Mouse (Mus musculus) adrenal gland, adult 18-20 months (tissue): Measurements from ENCODE around the gene Mettl9. TPM values are rescaled to one million over a fixed set of nuclear protein-coding genes. Genes with fewer than 3 reads are reported as not detected.
"Not testable (repeated sequence)": the region's sequence is repeated elsewhere in the genome, so short reads cannot be mapped to it uniquely, and the experiment has no call there.

Experiments used
- DNase-seq, 2 experiments: peaks; one replicate each; pipeline ENCODE4 v3.0.0; 2021 to 2022; ENCODE audit warnings: low spot score in 2 of 2
- long read RNA-seq, 2 experiments: library from polyadenylated mRNA; stranded (forward); transcript quantifications; one replicate each; pipeline ENCODE4 v2.0.0; 2021
- total RNA-seq, 2 experiments: library from RNA; stranded (reverse); gene quantifications; 1 replicate in 1 of 2; 2 replicates in 1 of 2; pipeline ENCODE4 v1.2.3; 2021

The Mettl9 gene
- 100 to 1,000 TPM in 1 of 2 experiments, 10 to 100 TPM in 1; 93.2 to 111 TPM for total RNA-seq
- long read RNA-seq, experiment 1, transcript Mettl9-201 (5 exons, 1,823 nt) = major isoform, 43 of 60 reads
- long read RNA-seq, experiment 1, partial matches to known transcripts = 1 of 60 reads
- long read RNA-seq, experiment 1, other reads (novel, unspliced or antisense) = 16 of 60 reads
- long read RNA-seq, experiment 2, transcript Mettl9-201 (5 exons, 1,823 nt) = major isoform, 117 of 162 reads
- long read RNA-seq, experiment 2, partial matches to known transcripts = 3 of 162 reads
- long read RNA-seq, experiment 2, other reads (novel, unspliced or antisense) = 41 of 162 reads

DNA sequence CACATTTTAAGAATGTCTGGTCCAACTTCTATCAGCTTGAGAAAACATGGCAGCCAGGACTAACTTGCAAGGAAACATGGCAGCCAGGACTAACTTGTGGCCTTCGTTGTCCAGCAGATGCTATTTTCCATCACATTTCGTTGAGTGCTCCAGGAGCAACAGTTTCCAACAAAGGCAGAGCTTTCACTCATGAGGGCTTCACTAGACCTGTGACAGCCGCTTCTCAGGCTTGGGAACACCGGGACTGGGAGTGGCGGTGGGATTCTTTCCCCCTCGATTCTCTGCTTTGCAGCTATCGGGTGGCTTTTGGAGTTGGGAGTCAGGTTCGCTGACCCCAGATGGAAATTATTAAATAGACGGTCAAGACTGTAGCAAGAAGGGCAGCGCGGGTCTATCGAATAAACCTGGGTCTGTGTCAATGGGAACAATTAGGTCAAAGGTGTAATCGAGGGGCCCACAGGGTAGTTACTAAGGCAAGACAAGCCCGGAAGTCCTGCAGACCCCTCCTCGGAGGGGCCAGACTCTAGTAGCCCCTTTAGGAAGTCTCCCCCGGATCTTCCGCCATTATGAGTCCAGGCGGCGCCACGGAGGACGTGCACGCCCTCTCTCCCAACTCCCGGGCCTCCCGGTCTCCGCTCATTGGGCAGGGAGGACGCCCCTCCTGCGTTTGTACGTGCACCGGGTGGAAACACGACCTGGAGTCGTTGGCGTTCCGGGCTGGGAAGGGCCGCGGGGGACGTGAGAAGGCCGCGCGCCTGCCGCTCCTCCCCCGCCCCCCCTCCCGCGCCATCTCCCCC is at the start of gene Mettl9:
Mettl9 (plus strand) TSS at position 590 of the 797 bp plus-strand sequence.
- DNase-seq = peak; percentile 88 to 90

DNA sequence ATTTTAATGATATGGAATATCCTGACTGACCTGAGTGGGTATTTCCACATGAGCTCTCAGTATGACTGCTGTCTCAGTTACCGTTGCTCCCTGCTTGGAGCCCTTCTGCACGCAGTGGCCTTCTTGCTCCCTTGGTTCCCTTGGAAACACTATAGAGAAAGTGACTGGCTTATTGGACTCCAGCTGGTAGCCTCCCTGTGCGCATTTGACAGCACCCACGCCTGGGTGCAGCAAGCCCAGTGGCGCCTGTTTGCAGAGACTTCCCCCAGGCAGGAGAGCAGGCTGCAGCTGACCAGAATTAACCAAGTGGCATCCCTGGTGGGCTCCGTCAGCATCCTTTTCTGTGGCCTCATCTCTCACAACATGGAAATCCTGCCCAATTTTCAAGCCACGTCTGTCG is 43.1 kb upstream of the Mettl9 start:
- no peak for DNase-seq

DNA sequence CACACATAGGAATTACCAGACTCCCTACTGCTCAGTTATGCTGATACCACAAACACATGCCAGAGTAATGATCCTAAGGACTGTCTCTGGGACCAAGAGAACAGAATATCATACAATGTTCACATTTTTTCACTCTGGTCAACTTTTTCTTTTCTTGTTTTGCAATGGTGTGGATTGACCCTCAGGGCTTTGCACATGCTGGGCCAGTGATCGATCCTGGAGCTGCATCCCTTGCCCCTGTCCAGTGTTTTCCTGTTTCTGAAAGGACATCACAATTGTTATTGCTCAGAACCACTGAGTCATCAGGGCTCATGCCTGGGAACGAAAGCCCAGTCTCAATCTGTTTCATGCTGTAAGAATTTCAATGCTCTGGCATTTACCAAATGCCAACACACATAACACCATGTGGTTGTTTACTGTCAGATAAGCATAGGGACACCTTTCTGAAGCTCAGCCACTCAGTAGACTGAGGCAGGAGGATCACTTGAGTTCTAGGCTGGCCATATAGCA is 35.2 kb upstream of the Mettl9 start:
- DNase-seq = peak in 1 of 2 experiments; percentile 7

- no peak for DNase-seq
Measured at GRCm38 (mm10) chr7:121000065-121000822, 34.0 kb upstream of the Mettl9 start.

DNA sequence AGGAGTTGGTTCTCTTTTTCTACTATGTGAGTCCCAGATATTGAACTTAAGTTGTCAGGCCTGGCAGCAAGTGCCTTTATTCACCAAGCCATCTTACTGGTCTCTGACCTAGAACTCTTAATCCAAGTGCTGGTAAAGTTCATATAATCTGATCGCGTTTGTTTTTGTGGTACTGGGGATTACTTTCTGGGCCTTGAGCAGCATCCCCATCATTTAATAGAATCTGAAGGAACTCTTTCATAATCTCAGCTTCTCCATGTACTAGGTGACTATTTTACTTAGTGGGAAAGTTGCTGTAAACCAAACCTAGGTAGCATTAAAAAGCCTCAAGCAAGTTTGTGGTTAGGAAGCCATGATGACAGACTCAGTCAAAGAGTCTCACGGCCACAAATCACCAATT is 32.4 kb upstream of the Mettl9 start:
- no peak for DNase-seq

GRCm38 (mm10) chr7:121002407-121002928 is 31.8 kb upstream of the Mettl9 start:
- no peak for DNase-seq

GRCm38 (mm10) chr7:121003793-121004418 is 30.3 kb upstream of the Mettl9 start:
- no peak for DNase-seq

- DNase-seq = no peak
Measured at GRCm38 (mm10) chr7:121011794-121012689, 22.2 kb upstream of the Mettl9 start.

GRCm38 (mm10) chr7:121014486-121014885 is 19.8 kb upstream of the Mettl9 start:
- no peak for DNase-seq

GRCm38 (mm10) chr7:121018778-121019177 is 15.5 kb upstream of the Mettl9 start:
- no peak for DNase-seq

GRCm38 (mm10) chr7:121020277-121020676 is 14.0 kb upstream of the Mettl9 start:
- no peak for DNase-seq

DNA sequence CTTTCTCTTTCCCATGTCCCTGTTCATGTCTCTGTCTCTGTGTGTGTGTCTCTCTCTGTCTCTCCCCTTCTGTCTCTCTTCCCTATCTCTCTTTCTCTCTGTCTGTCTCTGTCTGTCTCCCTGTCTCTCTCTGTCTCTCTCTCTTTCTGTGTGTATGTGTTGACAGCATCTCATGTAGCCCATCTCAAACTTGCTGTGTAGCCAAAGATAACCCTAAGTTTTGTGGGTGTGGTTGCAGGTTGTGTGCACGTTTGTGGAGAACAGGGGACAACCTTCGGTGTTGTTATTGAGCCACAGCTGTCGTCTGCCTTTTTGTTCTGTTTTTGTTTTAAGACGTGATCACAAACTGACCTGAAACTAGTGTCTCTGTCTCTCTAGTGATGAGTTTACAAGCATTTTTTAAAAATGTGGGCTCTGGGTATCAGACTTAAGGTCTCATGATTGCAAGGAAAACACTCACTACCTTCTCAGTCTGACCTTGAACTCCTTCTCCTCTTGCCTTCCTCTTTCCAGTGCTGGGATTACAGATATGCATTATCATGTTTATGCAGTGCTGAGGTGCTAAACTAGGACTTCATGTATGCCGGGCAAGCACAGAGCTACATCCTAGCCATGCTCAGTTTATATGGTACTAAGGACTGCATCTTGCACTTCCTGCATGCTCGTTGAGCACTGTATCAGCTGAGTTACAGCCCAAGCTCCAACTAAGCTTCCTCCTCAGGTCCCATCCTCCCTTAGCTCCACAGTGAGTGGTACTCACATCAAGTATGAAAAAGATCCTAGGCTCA is 8.8 kb upstream of the Mettl9 start:
- no peak for DNase-seq

DNA sequence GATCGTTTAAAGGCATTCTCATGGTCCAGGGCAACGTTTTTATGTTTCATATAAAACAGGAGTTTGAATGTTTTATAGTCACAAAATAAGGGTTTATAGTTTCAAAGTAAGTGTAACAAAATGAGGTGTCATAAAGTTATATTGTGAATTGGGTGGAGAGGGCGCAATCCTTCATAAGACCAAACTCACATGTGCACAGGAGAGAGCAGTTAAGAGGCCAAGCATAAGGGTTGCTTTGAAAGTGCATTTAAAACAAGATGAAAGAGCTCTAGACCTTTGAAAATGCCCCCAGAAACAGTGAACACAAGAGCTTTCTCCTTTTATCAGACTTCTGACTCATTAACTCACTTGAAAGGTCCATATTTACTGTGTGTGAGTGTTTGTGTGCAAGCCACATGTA is 7.9 kb upstream of the Mettl9 start:
- no peak for DNase-seq

DNA sequence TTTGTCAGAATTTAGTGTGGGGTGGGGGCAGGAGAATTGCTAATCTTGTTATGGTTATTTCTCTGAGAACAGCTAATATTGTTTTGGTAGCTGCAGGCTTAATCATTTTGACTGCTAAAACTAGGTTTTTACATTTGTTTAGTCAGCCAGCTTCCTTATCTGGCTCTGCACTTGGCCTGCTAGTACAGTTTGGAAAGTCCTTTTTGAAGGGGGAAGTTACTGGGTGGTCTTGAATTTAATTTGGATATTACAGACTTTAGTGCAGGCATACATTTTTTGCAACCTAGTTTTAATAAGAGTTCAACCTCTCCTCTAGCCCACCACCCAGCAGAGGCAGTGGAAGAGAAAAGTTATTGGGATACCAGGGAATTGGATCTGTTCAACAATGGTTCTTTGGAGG is 4.3 kb upstream of the Mettl9 start:
- not testable (repeated sequence) for DNase-seq

GRCm38 (mm10) chr7:121034701-121035141 is 476 bp downstream of the Mettl9 start:
- peak; percentile 66 to 69 for DNase-seq

DNA sequence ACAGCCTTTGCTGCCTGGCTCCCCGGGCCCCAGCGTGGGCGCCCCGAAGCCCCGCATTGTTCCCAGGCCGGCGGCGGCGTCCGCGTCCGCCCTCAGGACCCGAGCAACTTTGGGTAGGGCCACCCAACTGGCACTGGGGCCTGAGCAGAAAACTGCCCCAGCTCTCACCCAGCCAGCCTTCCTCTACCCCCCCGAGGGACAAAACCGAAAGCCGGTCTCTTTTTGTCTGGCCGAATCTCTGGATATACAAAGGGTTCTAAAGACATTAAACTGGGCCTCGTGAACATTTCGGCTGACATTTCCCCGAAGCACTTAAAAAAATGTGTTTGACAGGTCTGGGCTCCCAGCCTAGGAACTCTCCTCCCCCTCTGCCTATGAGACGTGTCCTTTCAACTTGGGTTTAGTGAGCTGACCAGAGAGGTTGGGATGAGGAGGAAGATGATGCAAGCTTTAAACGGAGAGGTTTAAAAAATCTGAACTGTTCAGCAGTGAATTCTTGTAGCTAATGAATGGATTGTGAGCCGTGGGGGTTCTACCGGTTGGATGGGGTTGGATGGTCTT is 996 bp downstream of the Mettl9 start:
- peak in 1 of 2 experiments; percentile 56 for DNase-seq

DNA sequence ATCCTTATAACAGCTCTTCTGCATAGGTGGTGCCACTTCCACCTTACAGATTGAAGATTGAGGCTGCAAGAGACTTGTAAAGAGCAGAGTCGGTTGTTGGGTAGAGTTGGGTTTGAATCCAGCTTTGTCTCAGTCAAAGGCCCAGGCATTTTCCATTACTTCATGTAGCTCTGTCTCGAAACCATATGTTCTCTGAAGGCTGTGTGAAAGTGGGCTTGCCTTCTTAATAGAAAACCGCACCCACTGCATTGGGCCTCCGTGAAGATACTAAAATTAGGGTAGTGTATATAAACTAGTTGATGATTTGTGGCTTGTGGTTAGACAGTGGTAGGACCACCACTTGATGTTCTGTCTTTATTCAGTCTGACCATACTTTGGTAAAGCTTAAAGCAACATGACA is 6.3 kb downstream of the Mettl9 start:
- DNase-seq = no peak

DNA sequence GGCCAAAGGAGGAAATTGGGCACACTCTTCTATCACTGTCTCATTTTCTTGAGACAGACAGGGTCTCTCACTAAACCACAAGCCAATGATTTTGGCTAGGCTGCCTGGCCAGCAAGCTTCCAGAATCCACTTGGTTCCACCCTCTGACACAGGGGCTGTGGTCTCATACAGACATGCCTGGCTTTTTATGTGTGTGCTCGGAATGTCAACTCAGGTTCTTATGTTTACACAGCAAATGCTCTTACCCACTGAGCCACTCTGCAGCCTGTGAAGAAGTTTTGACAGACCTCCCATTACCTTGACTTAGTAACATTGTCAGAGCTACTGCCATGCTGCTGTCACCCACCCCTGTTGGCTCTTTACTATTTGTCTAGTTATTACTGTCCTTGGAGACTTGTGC is 7.7 kb downstream of the Mettl9 start:
- DNase-seq = no peak
